Mouse (Mus musculus): Measurements from ENCODE around the gene Slc25a39. TPM values are rescaled to one million over a fixed set of nuclear protein-coding genes. Genes with fewer than 3 reads are reported as not detected.

Gene Slc25a39
- polyA plus RNA-seq, 1 experiment: 407 TPM

GRCm38 (mm10) chr11:102353021-102353431 is 54.7 kb downstream of the Slc25a39 start:
- Histone ChIP-seq H3K36me3 (ENCODE audit: control insufficient read depth, insufficient read depth, low read length) (no peaks in the 10 kb centered on the region), H3K27ac (ENCODE audit: insufficient read depth, low read length) (no peak overlapping the region), H3K4me1 (ENCODE audit: control insufficient read depth, insufficient read depth, insufficient read length) (no peaks in the 10 kb centered on the region), H3K27me3 (ENCODE audit: control insufficient read depth, insufficient read depth, low read length) (peaks cover 2% of the 10 kb centered on the region; the same call in 1 of the 2 replicates), H3K4me3 (ENCODE audit: extremely low read depth, insufficient read depth, insufficient read length) (no peak overlapping the region)
- no peak for DNase-seq (ENCODE audit: low read depth in 1 of 2, low spot score in 2 of 2)
- TF ChIP-seq POLR2A (IDR thresholded peaks at IDR 0.05; ENCODE audit: low read depth, low read length): no peak
- TF ChIP-seq CTCF (IDR thresholded peaks at IDR 0.05; ENCODE audit: extremely low read depth, insufficient read depth, insufficient read length, insufficient replicate concordance): no peak
- WGBS: 52% methylated on average over 8 of the region's 8 CpGs

Other genes starting within 250 kb of the Slc25a39 start
- gene Lsm12, start 222.7 kb downstream of the Slc25a39 start, polyA plus RNA-seq (2012; rRNA removed): 18.0 and 22.7 TPM in 2 replicates
- 63.9 and 72.3 TPM in 2 replicates for gene G6pc3, start 218.3 kb downstream of the Slc25a39 start, polyA plus RNA-seq (2012; rRNA removed)
- gene Hdac5, start 177.8 kb downstream of the Slc25a39 start, polyA plus RNA-seq (2012; rRNA removed): 71.9 and 97.7 TPM in 2 replicates
- gene BC030867, start 159.1 kb downstream of the Slc25a39 start, polyA plus RNA-seq (2012; rRNA removed): 1.9 and 4.5 TPM in 2 replicates
- 0.13 and 0.19 TPM in 2 replicates for gene Asb16, start 139.2 kb downstream of the Slc25a39 start, polyA plus RNA-seq (2012; rRNA removed)
- 31.6 and 41.1 TPM in 2 replicates for gene Tmub2, start 123.0 kb downstream of the Slc25a39 start, polyA plus RNA-seq (2012; rRNA removed)
- gene Atxn7l3, start 111.3 kb downstream of the Slc25a39 start, polyA plus RNA-seq (2012; rRNA removed): 39.8 and 45.1 TPM in 2 replicates
- gene Ubtf, start 88.2 kb downstream of the Slc25a39 start, polyA plus RNA-seq (2012; rRNA removed): 29.9 and 30.7 TPM in 2 replicates
- gene Slc4a1, start 41.7 kb downstream of the Slc25a39 start, polyA plus RNA-seq (2012; rRNA removed): 301 and 381 TPM in 2 replicates
- gene Rundc3a, start 14.5 kb downstream of the Slc25a39 start, polyA plus RNA-seq (2012; rRNA removed): 3.6 and 4.0 TPM in 2 replicates
- gene Grn, start 22.4 kb upstream of the Slc25a39 start, polyA plus RNA-seq (2012; rRNA removed): 232 and 240 TPM in 2 replicates
- 4.1 and 5.2 TPM in 2 replicates for gene Fam171a2, start 39.7 kb upstream of the Slc25a39 start, polyA plus RNA-seq (2012; rRNA removed)
- 60.4 and 60.8 TPM in 2 replicates for gene Itga2b, start 62.2 kb upstream of the Slc25a39 start, polyA plus RNA-seq (2012; rRNA removed)
- 12.3 and 13.6 TPM in 2 replicates for gene Gpatch8, start 148.4 kb upstream of the Slc25a39 start, polyA plus RNA-seq (2012; rRNA removed)
- gene Gm11627, start 171.5 kb upstream of the Slc25a39 start, polyA plus RNA-seq (2012; rRNA removed): 0.27 TPM in 1 of 2 replicates, not detected in the other
- gene Fzd2, start 196.4 kb upstream of the Slc25a39 start, polyA plus RNA-seq (2012; rRNA removed): 2.9 and 4.2 TPM in 2 replicates